Mouse (Mus musculus): ENCODE results near the gene Rdh13. TPM values are rescaled to one million over a fixed set of nuclear protein-coding genes. Genes with fewer than 3 reads are reported as not detected.

Rdh13 gene
- polyA plus RNA-seq, 1 experiment from 2014 or later = 43.6 TPM

GRCm38 (mm10) chr7:4397730-4398129, 47.7 kb downstream of the Rdh13 start, which contains the start of gene Gp6:
TSS of gene Gp6 (minus strand) at chr7:4397744.
- WGBS = 89% methylated on average over 1 of the region's 1 CpGs

More at GRCm38 (mm10) chr7:4397730-4398129, 47.7 kb downstream of the Rdh13 start, which contains the start of gene Gp6:
- no peak for ATAC-seq
- Histone ChIP-seq H3K27me3 (replicated peaks; ENCODE audit: control insufficient read depth, insufficient read depth, low read length) (no peaks in the 10 kb centered on the region), H3K36me3 (ENCODE audit: control insufficient read depth, insufficient read depth) (no peaks in the 10 kb centered on the region), H3K4me2 (ENCODE audit: low read length) (no peak within 1 kb of the TSS), H3K4me1 (replicated peaks; ENCODE audit: control insufficient read depth, insufficient read depth, low read length) (no peaks in the 10 kb centered on the region), H3K9me3 (ENCODE audit: control insufficient read depth, low read length) (no peaks in the 10 kb centered on the region), H3K27ac (ENCODE audit: low read length) (no peak within 1 kb of the TSS), H3K4me3 (replicated peaks; ENCODE audit: low read length) (no peak within 1 kb of the TSS), H3K9ac (replicated peaks; ENCODE audit: low read depth, low read length) (no peak within 1 kb of the TSS)

Small RNAs within 50 kb of the gene (microRNA-seq; reads per million reads assigned to microRNA genes)
- gene Gm24605 = not detected
- not detected for gene Gm24752
- gene Gm25349 = not detected

Other genes starting within 250 kb of the Rdh13 start
- 0.11 TPM in 1 of 2 replicates, not detected in the other for gene Lilra5, start 207.9 kb downstream of the Rdh13 start, polyA plus RNA-seq (2015; fragmentation: Nextera tagmentation; extraction: Ambion mirVana)
- not detected in 2 replicates for gene Ncr1, start 107.9 kb downstream of the Rdh13 start, polyA plus RNA-seq (2015; fragmentation: Nextera tagmentation; extraction: Ambion mirVana)
- gene Gp6, start 47.9 kb downstream of the Rdh13 start, polyA plus RNA-seq (2015; fragmentation: Nextera tagmentation; extraction: Ambion mirVana) = 0.08 TPM in 1 of 2 replicates, not detected in the other
- gene Eps8l1, start 15.0 kb upstream of the Rdh13 start, polyA plus RNA-seq (2015; fragmentation: Nextera tagmentation; extraction: Ambion mirVana) = 10.1 and 10.9 TPM in 2 replicates
- 40.6 and 50.0 TPM in 2 replicates for gene Ppp1r12c, start 56.0 kb upstream of the Rdh13 start, polyA plus RNA-seq (2015; fragmentation: Nextera tagmentation; extraction: Ambion mirVana)
- gene Tnnt1, start 70.7 kb upstream of the Rdh13 start, polyA plus RNA-seq (2015; fragmentation: Nextera tagmentation; extraction: Ambion mirVana) = 2.1 and 2.6 TPM in 2 replicates
- 1.2 and 1.7 TPM in 2 replicates for gene Tnni3, start 78.6 kb upstream of the Rdh13 start, polyA plus RNA-seq (2015; fragmentation: Nextera tagmentation; extraction: Ambion mirVana)
- gene Dnaaf3, start 86.8 kb upstream of the Rdh13 start, polyA plus RNA-seq (2015; fragmentation: Nextera tagmentation; extraction: Ambion mirVana) = 1.4 and 1.6 TPM in 2 replicates
- 176 and 222 TPM in 2 replicates for gene Syt5, start 101.9 kb upstream of the Rdh13 start, polyA plus RNA-seq (2015; fragmentation: Nextera tagmentation; extraction: Ambion mirVana)
- 0.63 and 0.70 TPM in 2 replicates for gene Ptprh, start 158.4 kb upstream of the Rdh13 start, polyA plus RNA-seq (2015; fragmentation: Nextera tagmentation; extraction: Ambion mirVana)
- gene Tmem86b, start 185.8 kb upstream of the Rdh13 start, polyA plus RNA-seq (2015; fragmentation: Nextera tagmentation; extraction: Ambion mirVana) = 2.0 and 2.9 TPM in 2 replicates
- 7.6 and 7.8 TPM in 2 replicates for gene Ppp6r1, start 213.4 kb upstream of the Rdh13 start, polyA plus RNA-seq (2015; fragmentation: Nextera tagmentation; extraction: Ambion mirVana)
- 136 and 156 TPM in 2 replicates for gene Hspbp1, start 239.4 kb upstream of the Rdh13 start, polyA plus RNA-seq (2015; fragmentation: Nextera tagmentation; extraction: Ambion mirVana)
- 5.9 and 7.9 TPM in 2 replicates for gene Brsk1, start 245.0 kb upstream of the Rdh13 start, polyA plus RNA-seq (2015; fragmentation: Nextera tagmentation; extraction: Ambion mirVana)